Comparison of ENCODE assay signal across 14 mouse cellular contexts in genomic region chr12:78952053-78952452, GRCm38 (mm10). TPM values are rescaled to one million over a fixed set of nuclear protein-coding genes. Genes with fewer than 3 reads are reported as not detected.
A peak's percentile ranks its signal among the peaks of the same experiment; 100 is the strongest.
DNase-seq lines count a peak whose midpoint lies in the region; ATAC-seq lines count a peak whose summit lies in the region.
"Had no signal": no experiment of that assay in that cellular context is flagged by ENCODE, and none has a peak within 500 bp of the region (broad histone marks: within the 10 kb centered on the region; RNA-seq: fewer than 3 reads in every experiment).

No protein-coding gene starts in this region.

- H3K4me3 ChIP-seq in hindbrain, embryonic 16.5 days (ENCODE audit: low read length): no peak overlapping the region
- no peak overlapping the region for H3K4me3 ChIP-seq in hindbrain, embryonic 11.5 days (ENCODE audit: low read depth, low read length)
- H3K4me3 ChIP-seq: forebrain, embryonic 15.5 days; liver, embryonic 13.5 days had no signal

- H3K27ac ChIP-seq in hindbrain, embryonic 16.5 days (ENCODE audit: low read depth, low read length): peak overlapping the region; percentile 23; the same call in 1 of the 2 replicates
- no peak overlapping the region for H3K27ac ChIP-seq in hindbrain, embryonic 11.5 days (ENCODE audit: low read depth, low read length)
- H3K27ac ChIP-seq: forebrain, embryonic 15.5 days; liver, embryonic 13.5 days had no signal

- WGBS in hindbrain, embryonic 16.5 days: 60% methylated on average over 11 of the region's 11 CpGs
- WGBS in hindbrain, embryonic 11.5 days: 76% methylated on average over 11 of the region's 11 CpGs

- peak; percentile 52 for ATAC-seq in cerebellum, adult (ENCODE audit: insufficient number of reproducible peaks, low FRiP score, low TSS enrichment)
- no peak; the same call in 1 of the 2 replicates for ATAC-seq in hindbrain, embryonic 16.5 days
- no peak for ATAC-seq in hindbrain, embryonic 11.5 days (ENCODE audit: low FRiP score)
- ATAC-seq: forebrain, embryonic 15.5 days had no signal

- no peak overlapping the region for H3K9ac ChIP-seq in hindbrain, embryonic 16.5 days (ENCODE audit: low read depth, low read length)
- no peak overlapping the region for H3K9ac ChIP-seq in hindbrain, embryonic 11.5 days (ENCODE audit: low read depth, low read length)
- H3K9ac ChIP-seq: forebrain, embryonic 15.5 days; liver, embryonic 13.5 days had no signal

- no peaks in the 10 kb centered on the region for H3K36me3 ChIP-seq in hindbrain, embryonic 16.5 days (ENCODE audit: control insufficient read depth, insufficient read depth, low read length)
- H3K36me3 ChIP-seq in hindbrain, embryonic 11.5 days (ENCODE audit: control insufficient read depth, insufficient read depth, low read length): no peaks in the 10 kb centered on the region
- H3K36me3 ChIP-seq: forebrain, embryonic 15.5 days; liver, embryonic 13.5 days had no signal

- H3K9me3 ChIP-seq in hindbrain, embryonic 16.5 days (ENCODE audit: control insufficient read depth, low read length): no peaks in the 10 kb centered on the region; the same call in 1 of the 2 replicates
- 0 out of 2 replicates have a peak, but pooled peaks cover 3% of the 10 kb centered on the region for H3K9me3 ChIP-seq in hindbrain, embryonic 11.5 days (ENCODE audit: control insufficient read depth, low read length)
- H3K9me3 ChIP-seq: liver, embryonic 13.5 days had no signal

- no peak overlapping the region for H3K4me2 ChIP-seq in hindbrain, embryonic 16.5 days (ENCODE audit: low read length)
- no peak overlapping the region for H3K4me2 ChIP-seq in hindbrain, embryonic 11.5 days (replicated peaks; ENCODE audit: low read depth, low read length)
- H3K4me2 ChIP-seq: forebrain, embryonic 15.5 days; liver, embryonic 13.5 days; midbrain, embryonic 11.5 days had no signal

- H3K27me3 ChIP-seq in hindbrain, embryonic 16.5 days (replicated peaks; ENCODE audit: control insufficient read depth, insufficient read depth, low read length): no peaks in the 10 kb centered on the region
- H3K27me3 ChIP-seq in hindbrain, embryonic 11.5 days (ENCODE audit: control insufficient read depth, insufficient read depth, low read length): no peaks in the 10 kb centered on the region
- H3K27me3 ChIP-seq: forebrain, embryonic 15.5 days had no signal

- H3K4me1 ChIP-seq in hindbrain, embryonic 16.5 days (ENCODE audit: control insufficient read depth, insufficient read depth, low read depth, low read length): no peaks in the 10 kb centered on the region
- H3K4me1 ChIP-seq in hindbrain, embryonic 11.5 days (replicated peaks; ENCODE audit: control insufficient read depth, insufficient read depth, low read length): no peaks in the 10 kb centered on the region
- H3K4me1 ChIP-seq: forebrain, embryonic 15.5 days; liver, embryonic 13.5 days had no signal

- DNase-seq in cerebellum, adult 9-11 months: no peak
- no peak for DNase-seq in hindbrain, embryonic 11.5 days (ENCODE audit: low spot score)
- peak; percentile 8 for DNase-seq in right cerebral cortex, adult 2 months (ENCODE audit: low spot score in 2 of 2)
- DNase-seq in right cerebral cortex, postnatal 14 days: no peak
- peak; percentile 23 for DNase-seq in telencephalon, adult 2 months (ENCODE audit: low read depth, low spot score)
- no peak for DNase-seq in lung, postnatal 14 days
- DNase-seq: B cell, adult 2 months; gastrocnemius, postnatal 36 days; liver, embryonic 13.5 days; lung, postnatal 10 days had no signal

RNA-seq across cellular contexts. Expression of gene Plek2, which starts 45.3 kb away (rescaled TPM):
- 2.8 and 3.3 TPM in 2 replicates for polyA plus RNA-seq in hindbrain, embryonic 16.5 days (2015; fragmentation: Nextera tagmentation; extraction: Ambion mirVana)
- 2.6 and 3.1 TPM in 2 replicates for polyA plus RNA-seq in hindbrain, embryonic 11.5 days (2014; fragmentation: Nextera tagmentation; extraction: Ambion mirVana)

RNA-seq across cellular contexts. Expression of gene Tmem229b, which starts 55.4 kb away (rescaled TPM):
- 71.2 and 73.3 TPM in 2 replicates for polyA plus RNA-seq in hindbrain, embryonic 16.5 days (2015; fragmentation: Nextera tagmentation; extraction: Ambion mirVana)
- polyA plus RNA-seq in hindbrain, embryonic 11.5 days (2014; fragmentation: Nextera tagmentation; extraction: Ambion mirVana): 7.5 and 8.8 TPM in 2 replicates

Comparison
In these comparisons a context has a peak if more than half of its experiments do, and no peak if none do; other contexts are left out.
1. DNase-seq: peak in right cerebral cortex, adult 2 months (2 of 2) and telencephalon, adult 2 months (single experiment); none in cerebellum, adult 9-11 months (single experiment), hindbrain, embryonic 11.5 days (single experiment), right cerebral cortex, postnatal 14 days (single experiment) and lung, postnatal 14 days (single experiment).